Mouse (Mus musculus) heart, postnatal 0 days (tissue): ENCODE data around the gene Gpr84. TPM values are rescaled to one million over a fixed set of nuclear protein-coding genes. Genes with fewer than 3 reads are reported as not detected.

ENCODE experiments used
- ATAC-seq: fragments of 200-750 bp; cut with Nextera tagmentation; 2 replicates; pipeline ENCODE4 v1.8.0; 2017; ENCODE audit warnings: low read depth, moderate number of reproducible peaks, moderate library complexity; ENCODE audit not compliant: insufficient read depth
- DNase-seq: peaks from one replicate; pipeline ENCODE4 v3.0.0-alpha.2; 2016; ENCODE audit warnings: low spot score
- H3K27ac ChIP-seq: fragments of 300-500 bp; sonication (generic); 2 replicates; pipeline ENCODE4 v1.5.1; 2014; ENCODE audit warnings: low read depth, mild to moderate bottlenecking
- H3K27me3 ChIP-seq: fragments of 300-500 bp; sonication (generic); 2 replicates; pipeline ENCODE4 v1.6.1; 2014; ENCODE audit warnings: low read length, mixed read lengths; ENCODE audit not compliant: control insufficient read depth, insufficient read depth
- H3K36me3 ChIP-seq: fragments of 300-500 bp; sonication (generic); replicated peaks from 2 replicates; pipeline ENCODE4 v1.6.1; 2014; ENCODE audit warnings: low read length, mixed read lengths; ENCODE audit not compliant: control insufficient read depth, insufficient read depth
- H3K4me1 ChIP-seq: fragments of 300-500 bp; sonication (generic); 2 replicates; pipeline ENCODE4 v1.6.1; 2014; ENCODE audit warnings: antibody characterized with exemption; ENCODE audit not compliant: control insufficient read depth, insufficient read depth
- H3K4me2 ChIP-seq: fragments of 300-500 bp; sonication (generic); 2 replicates; pipeline ENCODE4 v1.6.1; 2014; ENCODE audit warnings: low read depth, mild to moderate bottlenecking, low read length, moderate library complexity
- H3K4me3 ChIP-seq: fragments of 300-500 bp; sonication (generic); 2 replicates; pipeline ENCODE4 v1.5.1; 2014; ENCODE audit warnings: low read depth, low read length
- H3K9ac ChIP-seq: fragments of 300-500 bp; sonication (generic); replicated peaks from 2 replicates; pipeline ENCODE4 v1.6.1; 2014; ENCODE audit warnings: low read depth, low read length, mixed read lengths
- H3K9me3 ChIP-seq: fragments of 300-500 bp; sonication (generic); replicated peaks from 2 replicates; pipeline ENCODE4 v1.6.1; 2016; ENCODE audit warnings: low read length; ENCODE audit not compliant: control insufficient read depth
- CTCF ChIP-seq: IDR thresholded peaks from 2 replicates; pipeline ENCODE4 v1.5.1; 2016; ENCODE audit warnings: antibody characterized with exemption, control low read depth, low read depth
- EP300 ChIP-seq: IDR thresholded peaks from 2 replicates; pipeline ENCODE4 v1.6.1; 2016; ENCODE audit warnings: antibody characterized with exemption, low read depth
- WGBS: fragments of 180-500 bp; shearing (Covaris S2); extraction: QIAGEN DNeasy Blood & Tissue Kit; methylation state at CpG from one replicate; pipeline ENCODE4 v1.1.7; 2014; 5-methylcytosine and 5-hydroxymethylcytosine counted together
- polyA plus RNA-seq: library from polyadenylated mRNA; unstranded; fragments of >200 nt; fragmentation: Nextera tagmentation; extraction: Ambion mirVana; gene quantifications from 2 replicates; pipeline ENCODE4 v1.2.1, GENCODE M21; 2015
- total RNA-seq: library from RNA; depleted of rRNA; stranded (reverse); fragments of >200 nt; gene quantifications from 2 replicates; pipeline ENCODE4 v1.2.3, GENCODE M21; 2014; ENCODE audit warnings: low replicate concordance

Gpr84 gene
- total and polyA plus RNA-seq, 2 experiments from 2014 or later, result 0.10 TPM; not detected in 1

GRCm38 (mm10) chr15:103300067-103300471 lies 10.3 kb downstream of the Gpr84 start:
- H3K4me2 ChIP-seq, result peak overlapping the region; percentile 34
- no peaks in the 10 kb centered on the region for H3K27me3 ChIP-seq
- WGBS, result 29% methylated on average over 18 of the region's 18 CpGs
- H3K27ac ChIP-seq, result no peak overlapping the region
- peaks cover 41% of the 10 kb centered on the region for H3K36me3 ChIP-seq
- ATAC-seq (no peak), DNase-seq (no peak)
- H3K9ac ChIP-seq, result no peak overlapping the region
- no peaks in the 10 kb centered on the region for H3K9me3 ChIP-seq
- TF ChIP-seq EP300 (no peak), CTCF (no peak)
- no peak overlapping the region for H3K4me3 ChIP-seq
- peaks cover 12% of the 10 kb centered on the region for H3K4me1 ChIP-seq

GRCm38 (mm10) chr15:103299644-103300043 lies 10.8 kb downstream of the Gpr84 start:
- DNase-seq (no peak), ATAC-seq (no peak)
- no peaks in the 10 kb centered on the region for H3K9me3 ChIP-seq
- peaks cover 12% of the 10 kb centered on the region for H3K4me1 ChIP-seq
- peaks cover 42% of the 10 kb centered on the region for H3K36me3 ChIP-seq
- H3K27ac ChIP-seq, result no peak overlapping the region
- H3K27me3 ChIP-seq, result no peaks in the 10 kb centered on the region
- H3K4me2 ChIP-seq, result peak overlapping the region; percentile 34
- WGBS, result 60% methylated on average over 8 of the region's 8 CpGs
- H3K9ac ChIP-seq, result no peak overlapping the region
- TF ChIP-seq EP300 (no peak), CTCF (no peak)
- H3K4me3 ChIP-seq, result no peak overlapping the region

DNA sequence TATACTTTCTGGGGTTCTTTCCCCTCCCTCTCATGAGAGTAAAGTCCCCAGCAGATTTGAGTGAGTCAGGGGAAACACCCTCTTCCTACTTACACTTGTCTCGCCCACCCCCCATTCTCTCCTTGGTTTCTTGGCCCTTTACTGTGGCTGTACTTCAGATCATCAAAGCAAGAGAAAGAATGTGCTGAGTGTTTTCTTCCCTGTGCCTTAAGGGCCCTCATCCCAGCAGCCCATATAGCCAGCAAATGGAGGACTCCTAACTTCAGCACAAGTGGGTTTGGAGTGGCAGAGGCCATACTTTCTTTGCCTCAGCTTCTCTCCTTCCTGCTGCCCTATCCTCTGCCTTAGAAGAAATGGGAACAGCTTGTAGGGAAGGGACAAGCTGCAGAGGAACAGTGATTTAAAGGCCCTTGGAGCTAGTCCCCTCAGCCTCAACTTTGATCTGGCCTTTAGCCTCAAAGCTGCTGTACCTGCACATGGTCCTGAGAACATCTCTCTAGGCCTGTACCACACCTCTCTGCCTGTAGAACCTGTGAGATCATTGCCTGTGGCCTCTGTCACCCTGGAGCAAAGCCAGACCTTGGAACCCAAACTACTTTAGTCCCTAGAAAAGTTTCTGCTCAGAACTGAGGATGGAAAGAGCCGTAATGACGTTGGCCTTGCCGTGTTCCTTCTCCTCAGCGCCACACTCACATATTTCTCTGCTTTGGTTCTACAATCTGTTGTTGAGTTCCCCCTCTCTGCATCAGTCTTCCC lies 11.4 kb downstream of the Gpr84 start:
- WGBS, result 77% methylated on average over 5 of the region's 5 CpGs
- H3K9me3 ChIP-seq, result no peaks in the 10 kb centered on the region
- peaks cover 45% of the 10 kb centered on the region for H3K36me3 ChIP-seq
- TF ChIP-seq EP300 (no peak), CTCF (no peak)
- H3K27ac ChIP-seq, result no peak overlapping the region
- no peak overlapping the region for H3K4me3 ChIP-seq
- no peak for ATAC-seq
- peaks cover 12% of the 10 kb centered on the region for H3K4me1 ChIP-seq
- no peak overlapping the region for H3K9ac ChIP-seq
- no peak for DNase-seq
- no peak overlapping the region for H3K4me2 ChIP-seq
- H3K27me3 ChIP-seq, result no peaks in the 10 kb centered on the region

GRCm38 (mm10) chr15:103298026-103298425 lies 12.4 kb downstream of the Gpr84 start:
- H3K4me1 ChIP-seq, result peaks cover 12% of the 10 kb centered on the region; the same call in 1 of the 2 replicates
- H3K27me3 ChIP-seq, result no peaks in the 10 kb centered on the region
- DNase-seq, result no peak
- peaks cover 55% of the 10 kb centered on the region for H3K36me3 ChIP-seq
- no peak overlapping the region for H3K27ac ChIP-seq
- H3K4me3 ChIP-seq, result no peak overlapping the region
- WGBS, result 92% methylated on average over 3 of the region's 3 CpGs
- H3K4me2 ChIP-seq, result no peak overlapping the region
- no peak for ATAC-seq
- no peaks in the 10 kb centered on the region for H3K9me3 ChIP-seq
- no peak for TF ChIP-seq CTCF
- no peak for TF ChIP-seq EP300
- H3K9ac ChIP-seq, result no peak overlapping the region

GRCm38 (mm10) chr15:103297313-103297712 lies 13.1 kb downstream of the Gpr84 start:
- 89% methylated on average over 6 of the region's 6 CpGs for WGBS
- Histone ChIP-seq H3K4me2 (no peak overlapping the region), H3K36me3 (peaks cover 62% of the 10 kb centered on the region), H3K27ac (no peak overlapping the region), H3K4me1 (peaks cover 12% of the 10 kb centered on the region; the same call in 1 of the 2 replicates), H3K9ac (no peak overlapping the region), H3K9me3 (no peaks in the 10 kb centered on the region), H3K27me3 (no peaks in the 10 kb centered on the region), H3K4me3 (no peak overlapping the region)
- ATAC-seq (no peak), DNase-seq (no peak)
- TF ChIP-seq EP300 (no peak), CTCF (no peak)

DNA sequence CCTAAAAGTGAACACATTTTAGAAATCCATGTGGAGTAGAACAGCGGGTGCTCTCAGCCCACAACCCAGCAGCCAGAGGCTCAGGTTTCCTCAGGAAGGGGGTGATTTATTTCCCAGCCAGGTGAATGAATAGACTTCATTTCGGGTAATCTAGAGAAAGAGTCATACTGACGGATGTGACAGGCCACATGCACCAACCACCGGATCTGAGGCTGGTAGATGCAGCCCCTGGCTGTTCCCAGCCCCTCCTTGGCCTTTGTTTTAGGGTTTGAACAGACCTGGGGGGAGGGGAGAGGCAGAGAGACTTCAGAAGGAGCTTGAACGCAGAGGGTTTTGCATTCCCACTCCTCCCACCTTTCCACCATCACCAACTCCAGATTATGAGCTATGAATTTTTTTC lies 14.6 kb downstream of the Gpr84 start:
- WGBS, result 39% methylated on average over 5 of the region's 5 CpGs
- TF ChIP-seq EP300, result no peak
- no peak for TF ChIP-seq CTCF
- Histone ChIP-seq H3K4me1 (peaks cover 11% of the 10 kb centered on the region; the same call in 1 of the 2 replicates), H3K27me3 (no peaks in the 10 kb centered on the region), H3K9ac (no peak overlapping the region), H3K27ac (no peak overlapping the region), H3K9me3 (no peaks in the 10 kb centered on the region), H3K36me3 (peaks cover 73% of the 10 kb centered on the region), H3K4me2 (no peak overlapping the region), H3K4me3 (no peak overlapping the region)
- no peak for ATAC-seq
- DNase-seq, result no peak
